Mouse (Mus musculus): ENCODE measurements around the gene Atg13. TPM values are rescaled to one million over a fixed set of nuclear protein-coding genes. Genes with fewer than 3 reads are reported as not detected.
"Not testable (repeated sequence)": the region's sequence is repeated elsewhere in the genome, so short reads cannot be mapped to it uniquely, and the experiment has no call there.

Gene Atg13
- total and polyA plus RNA-seq, 2 experiments from 2014 or later, result 18.2 to 21.2 TPM

GRCm38 (mm10) chr2:91729971-91730821 is 19.8 kb upstream of the Atg13 start, which contains the start of gene Ambra1:
Gene Ambra1 (plus strand): TSS chr2:91730134.
- under 1% methylated on average over 58 of the region's 68 CpGs for WGBS
- TF ChIP-seq CTCF (IDR thresholded peaks at IDR 0.05; ENCODE audit: low read depth), result peak; percentile 36
- no peak for TF ChIP-seq EP300 (IDR thresholded peaks at IDR 0.05; ENCODE audit: low read depth)
- H3K27ac ChIP-seq (ENCODE audit: low read depth), result peak within 1 kb of the TSS; percentile 88
- no peaks in the 10 kb centered on the region for H3K4me1 ChIP-seq (ENCODE audit: control insufficient read depth, insufficient read depth)
- H3K4me2 ChIP-seq (ENCODE audit: low read depth, low read length), result peak within 1 kb of the TSS; percentile 78
- DNase-seq (ENCODE audit: low spot score) (peak; percentile 91), ATAC-seq (ENCODE audit: insufficient read depth, low read depth) (peak; percentile 84)
- H3K4me3 ChIP-seq (ENCODE audit: low read depth, low read length), result peak within 1 kb of the TSS; percentile 91
- peak within 1 kb of the TSS; percentile 85 for H3K9ac ChIP-seq (replicated peaks; ENCODE audit: low read depth, low read length)
- no peaks in the 10 kb centered on the region for H3K36me3 ChIP-seq (replicated peaks; ENCODE audit: control insufficient read depth, insufficient read depth, low read length)
- no peaks in the 10 kb centered on the region for H3K27me3 ChIP-seq (ENCODE audit: control insufficient read depth, insufficient read depth, low read length)
- H3K9me3 ChIP-seq (replicated peaks; ENCODE audit: control insufficient read depth, low read length), result no peaks in the 10 kb centered on the region

- WGBS, result 16% methylated on average over 4 of the region's 4 CpGs
- Histone ChIP-seq H3K9ac (replicated peaks; ENCODE audit: low read depth, low read length) (peak overlapping the region; percentile 85; the same call in 1 of the 2 replicates), H3K4me2 (ENCODE audit: low read depth, low read length) (peak overlapping the region; percentile 78), H3K4me1 (ENCODE audit: control insufficient read depth, insufficient read depth) (no peaks in the 10 kb centered on the region), H3K27me3 (ENCODE audit: control insufficient read depth, insufficient read depth, low read length) (no peaks in the 10 kb centered on the region), H3K36me3 (replicated peaks; ENCODE audit: control insufficient read depth, insufficient read depth, low read length) (no peaks in the 10 kb centered on the region), H3K4me3 (ENCODE audit: low read depth, low read length) (peak overlapping the region; percentile 91), H3K9me3 (replicated peaks; ENCODE audit: control insufficient read depth, low read length) (no peaks in the 10 kb centered on the region), H3K27ac (ENCODE audit: low read depth) (0 out of 2 replicates have a peak overlapping the region, but pooled peaks have one; percentile 88)
- TF ChIP-seq EP300 (IDR thresholded peaks at IDR 0.05; ENCODE audit: low read depth), result no peak
- no peak for TF ChIP-seq CTCF (IDR thresholded peaks at IDR 0.05; ENCODE audit: low read depth)
- ATAC-seq (ENCODE audit: insufficient read depth, low read depth) (no peak), DNase-seq (ENCODE audit: low spot score) (no peak)
Measured at GRCm38 (mm10) chr2:91729571-91729970, 19.2 kb upstream of the Atg13 start.

- Histone ChIP-seq H3K9me3 (replicated peaks; ENCODE audit: control insufficient read depth, low read length) (no peaks in the 10 kb centered on the region), H3K9ac (replicated peaks; ENCODE audit: low read depth, low read length) (no peak overlapping the region), H3K36me3 (replicated peaks; ENCODE audit: control insufficient read depth, insufficient read depth, low read length) (no peaks in the 10 kb centered on the region), H3K4me1 (ENCODE audit: control insufficient read depth, insufficient read depth) (no peaks in the 10 kb centered on the region), H3K4me2 (ENCODE audit: low read depth, low read length) (no peak overlapping the region), H3K27me3 (ENCODE audit: control insufficient read depth, insufficient read depth, low read length) (no peaks in the 10 kb centered on the region), H3K27ac (ENCODE audit: low read depth) (no peak overlapping the region), H3K4me3 (ENCODE audit: low read depth, low read length) (no peak overlapping the region)
- DNase-seq (ENCODE audit: low spot score) (no peak), ATAC-seq (ENCODE audit: insufficient read depth, low read depth) (no peak)
- TF ChIP-seq EP300 (IDR thresholded peaks at IDR 0.05; ENCODE audit: low read depth) (no peak), CTCF (IDR thresholded peaks at IDR 0.05; ENCODE audit: low read depth) (no peak)
- WGBS, result 75% methylated on average over 3 of the region's 3 CpGs
Measured at GRCm38 (mm10) chr2:91727011-91727410, 16.6 kb upstream of the Atg13 start.

GRCm38 (mm10) chr2:91725476-91725875 is 15.1 kb upstream of the Atg13 start:
- H3K9ac ChIP-seq (replicated peaks; ENCODE audit: low read depth, low read length); DNase-seq (ENCODE audit: low spot score); H3K27ac ChIP-seq (ENCODE audit: low read depth); H3K4me2 ChIP-seq (ENCODE audit: low read depth, low read length); H3K4me1 ChIP-seq (ENCODE audit: control insufficient read depth, insufficient read depth); H3K27me3 ChIP-seq (ENCODE audit: control insufficient read depth, insufficient read depth, low read length); H3K4me3 ChIP-seq (ENCODE audit: low read depth, low read length); ATAC-seq (ENCODE audit: insufficient read depth, low read depth); H3K9me3 ChIP-seq (replicated peaks; ENCODE audit: control insufficient read depth, low read length); H3K36me3 ChIP-seq (replicated peaks; ENCODE audit: control insufficient read depth, insufficient read depth, low read length): not testable (repeated sequence)
- 48% methylated on average over 4 of the region's 4 CpGs for WGBS

- Histone ChIP-seq H3K9ac (replicated peaks; ENCODE audit: low read depth, low read length) (no peak overlapping the region), H3K36me3 (replicated peaks; ENCODE audit: control insufficient read depth, insufficient read depth, low read length) (peaks cover 6% of the 10 kb centered on the region; the same call in 1 of the 2 replicates), H3K27me3 (ENCODE audit: control insufficient read depth, insufficient read depth, low read length) (no peaks in the 10 kb centered on the region), H3K4me2 (ENCODE audit: low read depth, low read length) (no peak overlapping the region), H3K27ac (ENCODE audit: low read depth) (no peak overlapping the region), H3K4me1 (ENCODE audit: control insufficient read depth, insufficient read depth) (no peaks in the 10 kb centered on the region), H3K9me3 (replicated peaks; ENCODE audit: control insufficient read depth, low read length) (no peaks in the 10 kb centered on the region), H3K4me3 (ENCODE audit: low read depth, low read length) (no peak overlapping the region)
- ATAC-seq (ENCODE audit: insufficient read depth, low read depth) (no peak), DNase-seq (ENCODE audit: low spot score) (no peak)
- no peak for TF ChIP-seq CTCF (IDR thresholded peaks at IDR 0.05; ENCODE audit: low read depth)
- TF ChIP-seq EP300 (IDR thresholded peaks at IDR 0.05; ENCODE audit: low read depth), result no peak
- 62% methylated on average over 2 of the region's 2 CpGs for WGBS
Measured at GRCm38 (mm10) chr2:91724716-91725115, 14.3 kb upstream of the Atg13 start.
